Mouse (Mus musculus): Measurements from ENCODE around the gene Tmem108. TPM values are rescaled to one million over a fixed set of nuclear protein-coding genes. Genes with fewer than 3 reads are reported as not detected.
"Not testable (repeated sequence)": the region's sequence is repeated elsewhere in the genome, so short reads cannot be mapped to it uniquely, and the experiment has no call there.

Gene Tmem108
- polyA plus RNA-seq, 1 experiment from 2014 or later = 8.5 TPM

DNA sequence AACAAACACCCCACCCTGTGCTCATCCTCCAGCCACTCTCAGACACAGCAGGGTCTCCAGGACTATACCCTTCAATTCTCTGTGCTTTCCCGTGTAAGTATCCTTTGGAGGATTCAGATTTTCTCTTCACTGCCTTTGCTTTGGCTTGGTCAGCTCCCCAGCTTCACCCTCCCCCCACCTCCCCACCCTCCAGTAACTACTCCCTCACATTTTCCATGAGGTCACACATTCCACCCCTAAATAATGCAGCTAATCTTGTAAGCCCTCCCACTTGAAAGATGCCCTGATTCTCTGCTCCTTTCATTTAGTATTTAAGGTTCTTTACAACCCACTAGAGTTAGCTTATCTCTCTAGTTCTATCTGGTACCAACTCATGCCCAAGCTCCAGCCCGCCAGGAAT lies 82.4 kb downstream of the Tmem108 start:
- ATAC-seq (ENCODE audit: insufficient number of reproducible peaks, low FRiP score, low TSS enrichment, low read depth) = no peak
- no peak overlapping the region for H3K27ac ChIP-seq (replicated peaks)

DNA sequence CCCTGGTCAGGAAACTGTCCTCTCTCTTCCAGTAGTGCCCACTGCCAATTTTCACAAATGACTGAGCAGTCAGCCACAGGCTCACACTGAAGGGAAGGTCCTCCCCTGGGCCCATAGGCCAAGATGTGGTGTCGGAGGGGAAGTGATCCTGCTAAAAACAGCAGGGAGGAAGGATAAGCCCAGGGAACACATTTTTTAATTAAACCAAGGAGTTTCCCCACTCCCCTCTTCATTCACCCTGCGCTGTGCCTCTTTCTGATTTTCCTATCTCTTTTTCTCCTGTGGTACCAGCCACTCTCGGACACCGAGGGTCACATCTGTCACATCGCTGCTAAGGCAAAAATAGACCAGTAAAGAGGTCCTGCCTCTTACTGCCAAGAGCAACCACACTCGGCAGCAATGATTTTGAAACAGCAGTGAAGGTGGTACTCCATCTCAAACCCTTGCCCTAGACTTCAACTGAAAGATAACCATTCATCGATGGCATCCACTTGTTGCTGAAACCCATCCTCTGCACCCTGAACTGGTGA lies 83.0 kb downstream of the Tmem108 start:
- WGBS = 65% methylated on average over 7 of the region's 7 CpGs
- no peak overlapping the region for H3K4me3 ChIP-seq (replicated peaks)
- no peaks in the 10 kb centered on the region for H3K4me1 ChIP-seq
- H3K9ac ChIP-seq = no peak overlapping the region
- no peak overlapping the region for H3K27ac ChIP-seq (replicated peaks)
- no peaks in the 10 kb centered on the region for H3K27me3 ChIP-seq
- no peak for ATAC-seq (ENCODE audit: insufficient number of reproducible peaks, low FRiP score, low TSS enrichment, low read depth)
- no peaks in the 10 kb centered on the region for H3K9me3 ChIP-seq (replicated peaks)
- no peaks in the 10 kb centered on the region for H3K36me3 ChIP-seq
- H3K4me2 ChIP-seq (replicated peaks) = no peak overlapping the region

More for the DNA sequence above, 82.4 kb downstream of the Tmem108 start:
- no peaks in the 10 kb centered on the region for H3K27me3 ChIP-seq
- no peaks in the 10 kb centered on the region for H3K4me1 ChIP-seq
- no peaks in the 10 kb centered on the region for H3K9me3 ChIP-seq (replicated peaks)
- H3K4me2 ChIP-seq (replicated peaks) = no peak overlapping the region
- no peak overlapping the region for H3K9ac ChIP-seq
- no peaks in the 10 kb centered on the region for H3K36me3 ChIP-seq
- no peak overlapping the region for H3K4me3 ChIP-seq (replicated peaks)
- 37% methylated on average over 2 of the region's 2 CpGs for WGBS

DNA sequence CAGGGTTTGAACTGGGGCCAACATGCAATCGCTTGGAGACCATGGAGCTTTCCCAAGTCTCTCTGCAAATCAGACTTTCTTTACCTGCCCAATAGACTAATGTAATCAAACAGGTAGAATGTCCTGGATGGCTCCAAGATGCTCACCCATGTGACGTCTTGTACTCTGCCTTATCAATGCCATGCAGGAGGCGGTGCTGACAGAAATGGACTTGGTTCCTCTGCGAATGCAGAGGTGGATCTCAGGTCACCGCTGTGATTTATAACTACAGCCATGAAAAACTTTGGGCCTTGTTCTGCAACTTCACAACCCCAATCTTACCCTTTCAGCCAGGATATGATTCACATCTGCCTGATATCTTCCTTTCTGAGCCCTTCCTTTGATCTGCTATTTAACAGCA lies 83.8 kb downstream of the Tmem108 start:
- H3K27ac ChIP-seq (replicated peaks) = no peak overlapping the region
- no peak overlapping the region for H3K4me2 ChIP-seq (replicated peaks)
- ATAC-seq (ENCODE audit: insufficient number of reproducible peaks, low FRiP score, low TSS enrichment, low read depth) = no peak
- no peaks in the 10 kb centered on the region for H3K36me3 ChIP-seq
- H3K4me1 ChIP-seq = no peaks in the 10 kb centered on the region
- no peaks in the 10 kb centered on the region for H3K9me3 ChIP-seq (replicated peaks)
- no peak overlapping the region for H3K4me3 ChIP-seq (replicated peaks)
- no peaks in the 10 kb centered on the region for H3K27me3 ChIP-seq
- 82% methylated on average over 5 of the region's 5 CpGs for WGBS
- H3K9ac ChIP-seq = no peak overlapping the region

DNA sequence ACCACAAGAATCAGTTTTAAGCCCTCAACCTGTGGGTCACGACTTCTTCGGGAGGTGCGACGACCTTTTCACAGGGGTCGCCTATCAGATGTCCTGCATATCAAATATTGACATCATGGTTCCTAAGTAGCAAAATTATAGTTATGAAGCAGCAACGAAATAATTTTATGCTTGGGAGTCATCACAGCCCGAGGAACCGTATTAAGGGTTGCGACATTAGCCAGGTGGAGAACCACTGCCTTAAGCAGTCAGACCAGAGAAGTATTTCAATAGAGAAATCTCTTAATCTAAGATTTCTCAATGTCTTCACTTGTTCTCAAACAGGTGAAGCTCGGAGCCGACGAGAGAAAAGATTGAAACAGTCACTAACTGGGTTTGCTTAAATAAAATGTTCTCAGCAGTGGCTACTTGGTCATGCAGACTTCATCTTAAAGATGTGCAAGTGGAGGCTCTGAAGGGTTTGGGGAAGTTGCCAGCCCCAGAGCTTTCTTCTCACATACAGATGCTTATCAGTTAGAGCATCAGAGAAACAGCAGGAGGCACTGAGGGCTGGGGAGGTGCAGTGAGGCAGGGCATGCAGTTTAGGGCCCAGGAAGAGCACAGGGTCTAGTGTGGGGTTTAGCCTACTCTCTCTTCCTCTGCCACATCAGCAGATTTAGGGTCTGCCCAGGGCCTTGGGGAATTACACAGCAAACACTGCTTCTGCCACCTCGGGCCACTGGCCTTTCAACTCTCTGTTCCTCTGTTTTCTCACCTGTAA lies 85.7 kb downstream of the Tmem108 start:
- no peaks in the 10 kb centered on the region for H3K36me3 ChIP-seq
- no peaks in the 10 kb centered on the region for H3K9me3 ChIP-seq (replicated peaks)
- H3K9ac ChIP-seq = no peak overlapping the region
- H3K27me3 ChIP-seq = no peaks in the 10 kb centered on the region
- 72% methylated on average over 13 of the region's 13 CpGs for WGBS
- no peak overlapping the region for H3K27ac ChIP-seq (replicated peaks)
- no peak overlapping the region for H3K4me2 ChIP-seq (replicated peaks)
- no peaks in the 10 kb centered on the region for H3K4me1 ChIP-seq
- ATAC-seq (ENCODE audit: insufficient number of reproducible peaks, low FRiP score, low TSS enrichment, low read depth) = no peak
- H3K4me3 ChIP-seq (replicated peaks) = no peak overlapping the region

DNA sequence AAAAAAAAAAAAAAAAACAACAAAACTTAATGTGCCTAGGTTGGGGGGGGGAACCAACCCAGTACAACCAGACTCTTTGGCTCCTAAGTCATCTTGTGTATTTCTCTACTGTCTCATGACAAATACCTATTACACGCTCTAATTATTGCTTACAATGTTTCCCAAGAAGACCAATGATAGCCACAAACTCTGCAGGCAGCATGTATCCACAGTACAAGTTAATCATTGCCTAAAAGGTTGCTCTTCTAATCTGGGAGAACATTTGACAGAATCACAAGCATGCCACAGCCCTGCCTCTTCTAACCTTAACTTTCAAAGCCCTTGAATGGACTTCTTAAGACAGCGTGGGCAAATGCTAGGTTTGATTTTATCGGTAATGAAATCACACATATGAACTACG lies 88.8 kb downstream of the Tmem108 start:
- Histone ChIP-seq H3K27me3 (no peaks in the 10 kb centered on the region), H3K27ac (replicated peaks) (no peak overlapping the region)
- 91% methylated on average over 4 of the region's 4 CpGs for WGBS

DNA sequence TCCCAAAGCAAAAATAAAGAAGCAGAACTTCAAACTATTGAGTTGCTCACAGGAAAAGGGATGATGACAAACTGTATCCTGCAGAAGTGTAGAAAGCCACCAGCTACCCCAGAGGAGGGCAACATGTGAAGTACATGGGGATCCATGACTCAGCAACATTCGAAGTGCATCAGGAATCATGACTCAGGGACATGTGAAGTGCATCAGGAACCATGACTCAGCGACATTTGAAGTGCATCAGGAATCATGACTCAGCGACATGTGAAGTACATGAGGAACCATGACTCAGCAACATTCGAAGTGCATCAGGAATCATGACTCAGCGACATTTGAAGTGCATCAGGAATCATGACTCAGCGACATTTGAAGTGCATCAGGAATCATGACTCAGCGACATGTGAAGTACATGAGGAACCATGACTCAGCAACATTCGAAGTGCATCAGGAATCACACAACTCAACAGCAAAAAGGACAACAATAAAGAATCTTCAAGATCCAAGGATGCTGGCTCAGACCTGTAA lies 91.0 kb downstream of the Tmem108 start:
- H3K27me3 ChIP-seq; H3K4me3 ChIP-seq (replicated peaks); H3K9ac ChIP-seq; ATAC-seq (ENCODE audit: insufficient number of reproducible peaks, low FRiP score, low TSS enrichment, low read depth); H3K27ac ChIP-seq (replicated peaks); H3K36me3 ChIP-seq; H3K9me3 ChIP-seq (replicated peaks); H3K4me2 ChIP-seq (replicated peaks); H3K4me1 ChIP-seq: not testable (repeated sequence)
- WGBS = 94% methylated on average over 8 of the region's 8 CpGs

More for the DNA sequence above, 88.8 kb downstream of the Tmem108 start:
- H3K4me2 ChIP-seq (replicated peaks) = no peak overlapping the region
- no peaks in the 10 kb centered on the region for H3K36me3 ChIP-seq
- no peak overlapping the region for H3K4me3 ChIP-seq (replicated peaks)
- ATAC-seq (ENCODE audit: insufficient number of reproducible peaks, low FRiP score, low TSS enrichment, low read depth) = no peak
- H3K4me1 ChIP-seq = no peaks in the 10 kb centered on the region
- H3K9me3 ChIP-seq (replicated peaks) = no peaks in the 10 kb centered on the region
- no peak overlapping the region for H3K9ac ChIP-seq

DNA sequence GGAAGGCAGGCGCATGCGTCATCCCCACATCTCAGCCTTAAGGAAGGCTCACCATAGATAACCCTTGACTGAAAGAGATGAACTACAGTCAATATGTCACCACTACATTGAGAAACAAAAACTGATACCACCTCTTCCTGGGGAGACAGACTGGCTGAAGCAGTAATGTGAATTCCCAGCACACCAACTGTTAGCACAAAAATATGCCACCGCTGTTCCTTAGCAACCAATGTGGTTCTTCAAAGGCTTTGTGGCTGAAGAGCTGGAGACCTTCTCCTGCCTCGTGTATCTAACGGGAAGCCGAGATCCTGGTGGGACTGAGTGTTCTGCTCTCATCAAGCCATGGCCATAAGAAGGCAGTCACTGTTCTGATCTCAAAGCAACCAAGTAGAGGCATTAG lies 92.8 kb downstream of the Tmem108 start:
- ATAC-seq (ENCODE audit: insufficient number of reproducible peaks, low FRiP score, low TSS enrichment, low read depth) = no peak
- Histone ChIP-seq H3K4me1 (no peaks in the 10 kb centered on the region), H3K4me3 (replicated peaks) (no peak overlapping the region), H3K4me2 (replicated peaks) (no peak overlapping the region), H3K27me3 (no peaks in the 10 kb centered on the region), H3K36me3 (no peaks in the 10 kb centered on the region), H3K27ac (replicated peaks) (no peak overlapping the region), H3K9me3 (replicated peaks) (no peaks in the 10 kb centered on the region), H3K9ac (no peak overlapping the region)
- WGBS = 83% methylated on average over 6 of the region's 6 CpGs

DNA sequence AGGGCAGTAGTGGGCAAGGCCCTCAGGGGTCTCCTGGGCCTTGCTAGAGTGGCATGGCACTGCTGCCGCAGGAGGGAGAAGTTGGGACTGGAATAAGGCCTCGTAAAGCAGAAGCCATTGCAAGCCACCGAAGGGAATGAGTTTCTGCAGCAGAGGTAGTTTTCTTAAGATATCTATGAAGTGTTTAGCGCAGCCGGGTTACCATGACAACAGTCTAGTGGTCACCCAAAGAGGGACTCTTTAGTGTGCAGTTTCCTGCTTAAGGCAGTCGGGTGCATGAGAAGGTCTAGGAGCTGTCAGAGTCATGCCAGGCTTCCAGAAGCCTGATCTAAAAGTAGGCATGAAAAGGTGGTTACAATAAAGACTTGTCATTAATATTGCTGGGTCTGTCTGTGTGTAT lies 95.8 kb downstream of the Tmem108 start:
- no peak for ATAC-seq (ENCODE audit: insufficient number of reproducible peaks, low FRiP score, low TSS enrichment, low read depth)
- Histone ChIP-seq H3K9ac (no peak overlapping the region), H3K36me3 (no peaks in the 10 kb centered on the region), H3K4me1 (no peaks in the 10 kb centered on the region), H3K27me3 (no peaks in the 10 kb centered on the region), H3K4me2 (replicated peaks) (no peak overlapping the region), H3K27ac (replicated peaks) (no peak overlapping the region), H3K4me3 (replicated peaks) (no peak overlapping the region), H3K9me3 (replicated peaks) (no peaks in the 10 kb centered on the region)
- 90% methylated on average over 6 of the region's 6 CpGs for WGBS

DNA sequence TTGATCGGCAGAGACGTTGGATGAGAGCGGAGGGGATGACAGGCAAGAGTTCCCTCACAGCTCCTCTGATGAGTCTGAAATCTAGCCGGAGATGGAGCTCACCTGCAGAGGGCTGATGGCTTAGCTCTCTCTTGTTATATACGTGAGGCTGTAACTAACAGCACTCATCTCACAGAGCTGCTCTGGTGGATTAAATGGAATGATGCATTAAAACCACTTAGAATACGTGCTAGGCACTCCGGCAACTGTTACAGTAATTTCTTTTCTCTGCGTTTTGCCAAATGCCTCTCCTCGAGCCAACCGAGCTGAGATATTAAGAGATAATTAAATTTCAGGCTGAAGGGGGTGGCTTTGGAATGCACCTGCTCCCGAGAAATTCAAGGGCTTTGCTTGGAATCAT lies 97.5 kb downstream of the Tmem108 start:
- Histone ChIP-seq H3K9me3 (replicated peaks) (no peaks in the 10 kb centered on the region), H3K27ac (replicated peaks) (no peak overlapping the region), H3K4me1 (no peaks in the 10 kb centered on the region), H3K27me3 (no peaks in the 10 kb centered on the region), H3K36me3 (no peaks in the 10 kb centered on the region), H3K4me2 (replicated peaks) (no peak overlapping the region), H3K9ac (no peak overlapping the region), H3K4me3 (replicated peaks) (no peak overlapping the region)
- 66% methylated on average over 11 of the region's 11 CpGs for WGBS
- no peak for ATAC-seq (ENCODE audit: insufficient number of reproducible peaks, low FRiP score, low TSS enrichment, low read depth)

DNA sequence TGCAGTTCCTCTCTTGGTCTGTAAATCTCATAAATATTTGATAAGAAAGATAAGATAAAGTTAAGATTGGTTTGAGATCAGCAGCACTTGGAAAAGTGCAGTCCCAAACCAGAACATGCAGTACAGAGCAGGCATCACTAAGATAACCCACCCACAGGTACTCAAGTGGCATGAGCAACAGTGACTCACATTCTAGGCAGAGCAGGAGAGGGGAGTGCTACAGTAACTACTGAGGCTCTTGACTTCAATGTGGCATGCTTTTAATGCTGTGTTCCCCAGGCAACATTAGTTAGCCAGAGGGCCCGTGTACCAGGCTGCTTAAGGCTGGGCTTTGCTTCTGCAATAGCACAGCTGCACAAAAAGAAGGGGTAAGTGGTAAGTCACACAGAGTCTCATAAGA lies 99.8 kb downstream of the Tmem108 start:
- no peak overlapping the region for H3K27ac ChIP-seq (replicated peaks)
- WGBS = 74% methylated on average over 1 of the region's 1 CpGs
- H3K36me3 ChIP-seq = no peaks in the 10 kb centered on the region
- no peak overlapping the region for H3K4me2 ChIP-seq (replicated peaks)
- H3K4me3 ChIP-seq (replicated peaks) = no peak overlapping the region
- H3K9ac ChIP-seq = no peak overlapping the region
- peaks cover 11% of the 10 kb centered on the region for H3K4me1 ChIP-seq
- no peaks in the 10 kb centered on the region for H3K9me3 ChIP-seq (replicated peaks)
- ATAC-seq (ENCODE audit: insufficient number of reproducible peaks, low FRiP score, low TSS enrichment, low read depth) = no peak
- H3K27me3 ChIP-seq = no peaks in the 10 kb centered on the region

DNA sequence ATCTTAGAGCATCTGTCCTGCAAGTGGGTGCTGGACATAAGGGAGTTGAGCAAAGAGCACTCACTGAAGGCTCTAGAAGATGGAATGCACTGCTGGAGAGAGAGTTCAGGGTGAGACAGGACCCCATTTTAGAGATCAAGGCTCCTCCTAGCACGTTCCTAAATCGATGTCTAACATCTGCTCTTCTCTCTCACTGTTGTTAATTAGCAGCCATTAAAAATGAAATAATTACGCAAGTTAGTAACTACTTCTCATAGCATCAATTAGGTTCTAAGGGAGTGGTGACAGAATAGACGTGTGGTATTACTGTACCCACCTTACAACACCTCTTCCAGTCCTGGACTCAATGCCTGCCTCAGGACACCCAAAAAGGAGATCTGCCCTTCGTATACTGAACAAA lies 103.7 kb downstream of the Tmem108 start:
- Histone ChIP-seq H3K4me1 (peaks cover 28% of the 10 kb centered on the region), H3K4me3 (replicated peaks) (no peak overlapping the region), H3K4me2 (replicated peaks) (no peak overlapping the region), H3K27me3 (no peaks in the 10 kb centered on the region), H3K9ac (no peak overlapping the region), H3K36me3 (no peaks in the 10 kb centered on the region), H3K9me3 (replicated peaks) (no peaks in the 10 kb centered on the region), H3K27ac (replicated peaks) (no peak overlapping the region)
- 56% methylated on average over 5 of the region's 5 CpGs for WGBS
- no peak for ATAC-seq (ENCODE audit: insufficient number of reproducible peaks, low FRiP score, low TSS enrichment, low read depth)
